In genomic region chr4:34328151-34328785, GRCm38 (mm10) we compare ENCODE assay signal across 11 mouse cellular contexts.
DNase-seq lines count a peak whose midpoint lies in the region; ATAC-seq and TF ChIP-seq lines count a peak whose summit lies in the region.
"Had no signal": no experiment of that assay in that cellular context is flagged by ENCODE, and none has a peak within 500 bp of the region (broad histone marks: within the 10 kb centered on the region; RNA-seq: fewer than 3 reads in every experiment).

No protein-coding gene starts in this region.

- 53% methylated on average over 19 of the region's 19 CpGs for WGBS in embryonic facial prominence, embryonic 13.5 days
- WGBS in embryonic facial prominence, embryonic 10.5 days, result 74% methylated on average over 19 of the region's 19 CpGs
- 35% methylated on average over 19 of the region's 19 CpGs for WGBS in forebrain, postnatal 0 days
- WGBS in limb, embryonic 15.5 days, result 34% methylated on average over 19 of the region's 19 CpGs

- peak overlapping the region; percentile 9; the same call in 1 of the 2 replicates for H3K4me3 ChIP-seq in embryonic facial prominence, embryonic 13.5 days
- no peak overlapping the region for H3K4me3 ChIP-seq in embryonic facial prominence, embryonic 10.5 days
- H3K4me3 ChIP-seq in left cerebral cortex, adult 2 months, result peak overlapping the region; percentile 13; the same call in 1 of the 2 replicates
- peak overlapping the region; percentile 16 for H3K4me3 ChIP-seq in forebrain, postnatal 0 days (ENCODE audit: low read depth, low read length)
- peak overlapping the region; percentile 20 for H3K4me3 ChIP-seq in limb, embryonic 15.5 days

- no peaks in the 10 kb centered on the region for H3K9me3 ChIP-seq in embryonic facial prominence, embryonic 13.5 days
- H3K9me3 ChIP-seq in embryonic facial prominence, embryonic 10.5 days, result no peaks in the 10 kb centered on the region
- H3K9me3 ChIP-seq in forebrain, postnatal 0 days (ENCODE audit: low read length), result no peaks in the 10 kb centered on the region
- no peaks in the 10 kb centered on the region for H3K9me3 ChIP-seq in limb, embryonic 15.5 days

- no peak overlapping the region for H3K9ac ChIP-seq in embryonic facial prominence, embryonic 13.5 days
- no peak overlapping the region; the same call in 1 of the 2 replicates for H3K9ac ChIP-seq in forebrain, postnatal 0 days
- no peak overlapping the region for H3K9ac ChIP-seq in limb, embryonic 15.5 days
- H3K9ac ChIP-seq: liver, embryonic 14.5 days had no signal

- H3K4me1 ChIP-seq in embryonic facial prominence, embryonic 13.5 days, result peaks cover 5% of the 10 kb centered on the region; the same call in 1 of the 2 replicates
- no peaks in the 10 kb centered on the region for H3K4me1 ChIP-seq in embryonic facial prominence, embryonic 10.5 days
- H3K4me1 ChIP-seq in forebrain, postnatal 0 days (ENCODE audit: insufficient read depth), result peaks cover 4% of the 10 kb centered on the region; the same call in 1 of the 2 replicates
- H3K4me1 ChIP-seq in limb, embryonic 15.5 days, result peaks cover 10% of the 10 kb centered on the region

- H3K27ac ChIP-seq in embryonic facial prominence, embryonic 13.5 days, result no peak overlapping the region
- H3K27ac ChIP-seq in embryonic facial prominence, embryonic 10.5 days (replicated peaks), result no peak overlapping the region
- H3K27ac ChIP-seq in left cerebral cortex, adult 2 months, result no peak overlapping the region
- no peak overlapping the region for H3K27ac ChIP-seq in forebrain, postnatal 0 days (ENCODE audit: low read depth, low read length)
- H3K27ac ChIP-seq in limb, embryonic 15.5 days, result no peak overlapping the region
- H3K27ac ChIP-seq: liver, embryonic 14.5 days had no signal

- H3K36me3 ChIP-seq in embryonic facial prominence, embryonic 13.5 days, result no peaks in the 10 kb centered on the region
- no peaks in the 10 kb centered on the region for H3K36me3 ChIP-seq in embryonic facial prominence, embryonic 10.5 days (replicated peaks)
- H3K36me3 ChIP-seq in forebrain, postnatal 0 days (ENCODE audit: insufficient read depth), result no peaks in the 10 kb centered on the region
- H3K36me3 ChIP-seq in limb, embryonic 15.5 days, result no peaks in the 10 kb centered on the region

- H3K27me3 ChIP-seq in embryonic facial prominence, embryonic 13.5 days, result no peaks in the 10 kb centered on the region
- no peaks in the 10 kb centered on the region for H3K27me3 ChIP-seq in embryonic facial prominence, embryonic 10.5 days (replicated peaks; ENCODE audit: low read depth, poor library complexity, severe bottlenecking)
- H3K27me3 ChIP-seq in forebrain, postnatal 0 days (ENCODE audit: insufficient read depth, low read length), result no peaks in the 10 kb centered on the region
- H3K27me3 ChIP-seq in limb, embryonic 15.5 days, result no peaks in the 10 kb centered on the region

- no peak for ATAC-seq in embryonic facial prominence, embryonic 13.5 days (ENCODE audit: insufficient number of reproducible peaks, insufficient read depth, low FRiP score, low TSS enrichment, low read depth)
- peak; percentile 76 for ATAC-seq in forebrain, postnatal 0 days
- no peak for ATAC-seq in limb, embryonic 15.5 days (ENCODE audit: insufficient number of reproducible peaks, low FRiP score, low TSS enrichment, low read depth)

- intact Hi-C loops in left cerebral cortex, adult 2 months (cut with DNase I), result no loop called here

- no peak for DNase-seq in embryonic facial prominence, embryonic 10.5 days (ENCODE audit: low spot score)
- no peak for DNase-seq in left cerebral cortex, adult 2 months (ENCODE audit: extremely low spot score in 1 of 2, low spot score in 2 of 2)
- no peak for DNase-seq in left cerebral cortex, adult 11 months (ENCODE audit: low spot score)
- peak; percentile 58 for DNase-seq in forebrain, postnatal 0 days
- no peak for DNase-seq in cerebellum, adult 11 months
- no peak for DNase-seq in urinary bladder, adult 18-20 months (ENCODE audit: low spot score in 2 of 2)
- DNase-seq: adrenal gland, postnatal 14 days; retina, postnatal 1 day had no signal

- no peak; the same call in 1 of the 2 replicates for TF ChIP-seq CTCF in left cerebral cortex, adult 2 months (IDR thresholded peaks at IDR 0.05)
- TF ChIP-seq CTCF in forebrain, postnatal 0 days (IDR thresholded peaks at IDR 0.05; ENCODE audit: low read depth), result peak; percentile 13; the same call in 1 of the 2 replicates

- peak overlapping the region; percentile 36 for H3K4me2 ChIP-seq in embryonic facial prominence, embryonic 13.5 days
- peak overlapping the region; percentile 44 for H3K4me2 ChIP-seq in forebrain, postnatal 0 days (ENCODE audit: low read depth)
- H3K4me2 ChIP-seq in limb, embryonic 15.5 days, result peak overlapping the region; percentile 35
